Mouse (Mus musculus): ENCODE measurements around the gene Gba. TPM values are rescaled to one million over a fixed set of nuclear protein-coding genes. Genes with fewer than 3 reads are reported as not detected.

Gba gene
- total and polyA plus RNA-seq, 3 experiments = 63.6 to 65.3 (median 64.1) TPM

GRCm38 (mm10) chr3:89210162-89210561, 7.4 kb downstream of the Gba start:
- Histone ChIP-seq H3K9ac (ENCODE audit: insufficient read depth, low read depth) (no peak overlapping the region), H3K36me3 (replicated peaks in 1 of 2; ENCODE audit: control insufficient read depth in 1 of 2, insufficient read depth in 1 of 2, low read length in 1 of 2) (peaks cover 60 to 76% of the 10 kb centered on the region in 2 experiments), H3K27me3 (replicated peaks) (no peaks in the 10 kb centered on the region), H3K4me1 (ENCODE audit: control insufficient read depth in 1 of 2, insufficient read depth in 2 of 2) (peaks cover 5 to 33% of the 10 kb centered on the region in 2 experiments; a peak in 3 of 4 replicates), H3K27ac (ENCODE audit: insufficient read depth, low read depth) (no peak overlapping the region), H3K79me2 (replicated peaks; ENCODE audit: control insufficient read depth, extremely low read depth, insufficient read depth, poor library complexity, severe bottlenecking) (peaks cover 14% of the 10 kb centered on the region), H3K4me2 (ENCODE audit: insufficient read depth, low read depth, poor library complexity, severe bottlenecking) (no peak overlapping the region), H3K9me3 (replicated peaks; ENCODE audit: low read length) (no peaks in the 10 kb centered on the region), H3K4me3 (replicated peaks in 1 of 3; ENCODE audit: low read depth in 2 of 3, low read length in 2 of 3, poor library complexity in 1 of 3) (no peak overlapping the region)
- DNase-seq (ENCODE audit: extremely low read depth) = no peak
- TF ChIP-seq JUN (IDR thresholded peaks at IDR 0.05; ENCODE audit: insufficient read depth, low read depth, low read length) (no peak), USF1 (IDR thresholded peaks at IDR 0.05; ENCODE audit: low read depth, low read length) (no peak), CTCF (conservative IDR thresholded peaks at IDR 0.05 in 1 of 2, IDR thresholded peaks at IDR 0.05 in 1 of 2; ENCODE audit: low read depth in 2 of 2, low read length in 2 of 2) (no peak), GABPA (IDR thresholded peaks at IDR 0.05; ENCODE audit: insufficient replicate concordance, low read depth, low read length) (no peak), KAT2A (IDR thresholded peaks at IDR 0.05; ENCODE audit: insufficient replicate concordance, low read length) (no peak), SMC3 (IDR thresholded peaks at IDR 0.05; ENCODE audit: low read depth, low read length) (no peak), HCFC1 (IDR thresholded peaks at IDR 0.05; ENCODE audit: low read depth, low read length) (no peak), PAX5 (IDR thresholded peaks at IDR 0.05; ENCODE audit: low read length) (no peak), USF2 (conservative IDR thresholded peaks at IDR 0.05; ENCODE audit: low read depth, low read length) (no peak), MAZ (IDR thresholded peaks at IDR 0.05; ENCODE audit: low read depth, low read length) (no peak), UBTF (IDR thresholded peaks at IDR 0.05; ENCODE audit: low read depth, low read length) (no peak), MXI1 (IDR thresholded peaks at IDR 0.05; ENCODE audit: low read depth, low read length) (no peak), MAFK (IDR thresholded peaks at IDR 0.05; ENCODE audit: insufficient replicate concordance, low read length) (no peak), NELFE (IDR thresholded peaks at IDR 0.05; ENCODE audit: low read depth, low read length) (no peak), ZNF384 (IDR thresholded peaks at IDR 0.05; ENCODE audit: low read depth, low read length) (no peak)
- dilution Hi-C loops (cut with MboI; ENCODE audit: extremely low pct_ligation_motif_present, extremely low pct_unique_long_range_greater_than_20kb, low sequenced_read_pairs) (no loop called here), in situ Hi-C loops (cut with MboI; ENCODE audit: low pct_ligation_motif_present, low pct_unique_long_range_greater_than_20kb, low sequenced_read_pairs) (no loop called here)

- no peak overlapping the region for H3K9ac ChIP-seq (ENCODE audit: insufficient read depth, low read depth)
- H3K4me1 ChIP-seq (ENCODE audit: control insufficient read depth in 1 of 2, insufficient read depth in 2 of 2) = peaks cover 5 to 39% of the 10 kb centered on the region in 2 experiments; a peak in 3 of 4 replicates
- DNase-seq (ENCODE audit: extremely low read depth) = no peak
- peaks cover 14% of the 10 kb centered on the region for H3K79me2 ChIP-seq (replicated peaks; ENCODE audit: control insufficient read depth, extremely low read depth, insufficient read depth, poor library complexity, severe bottlenecking)
- no peak overlapping the region for H3K4me3 ChIP-seq (replicated peaks in 1 of 3; ENCODE audit: low read depth in 2 of 3, low read length in 2 of 3, poor library complexity in 1 of 3)
- H3K9me3 ChIP-seq (replicated peaks; ENCODE audit: low read length) = no peaks in the 10 kb centered on the region
- dilution Hi-C loops (cut with MboI; ENCODE audit: extremely low pct_ligation_motif_present, extremely low pct_unique_long_range_greater_than_20kb, low sequenced_read_pairs) (no loop called here), in situ Hi-C loops (cut with MboI; ENCODE audit: low pct_ligation_motif_present, low pct_unique_long_range_greater_than_20kb, low sequenced_read_pairs) (no loop called here)
- H3K36me3 ChIP-seq (replicated peaks in 1 of 2; ENCODE audit: control insufficient read depth in 1 of 2, insufficient read depth in 1 of 2, low read length in 1 of 2) = peaks cover 55 to 70% of the 10 kb centered on the region in 2 experiments
- no peak overlapping the region for H3K27ac ChIP-seq (ENCODE audit: insufficient read depth, low read depth)
- no peak overlapping the region for H3K4me2 ChIP-seq (ENCODE audit: insufficient read depth, low read depth, poor library complexity, severe bottlenecking)
- TF ChIP-seq GABPA (IDR thresholded peaks at IDR 0.05; ENCODE audit: insufficient replicate concordance, low read depth, low read length) = no peak
- no peak for TF ChIP-seq SMC3 (IDR thresholded peaks at IDR 0.05; ENCODE audit: low read depth, low read length)
- no peak for TF ChIP-seq HCFC1 (IDR thresholded peaks at IDR 0.05; ENCODE audit: low read depth, low read length)
- no peak for TF ChIP-seq CHD1 (IDR thresholded peaks at IDR 0.05; ENCODE audit: low read depth, low read length)
- no peak for TF ChIP-seq RAD21 (IDR thresholded peaks at IDR 0.05; ENCODE audit: low read depth, low read length)
- no peak for TF ChIP-seq EP300 (IDR thresholded peaks at IDR 0.05; ENCODE audit: low read length)
- TF ChIP-seq ETS1 (conservative IDR thresholded peaks at IDR 0.05; ENCODE audit: low read depth, low read length) = no peak
- TF ChIP-seq ZKSCAN1 (IDR thresholded peaks at IDR 0.05; ENCODE audit: borderline replicate concordance, low read depth, low read length) = no peak
- TF ChIP-seq POLR2A (IDR thresholded peaks at IDR 0.05; ENCODE audit: low read depth, low read length) = no peak
- TF ChIP-seq CTCF (conservative IDR thresholded peaks at IDR 0.05 in 1 of 2, IDR thresholded peaks at IDR 0.05 in 1 of 2; ENCODE audit: low read depth in 2 of 2, low read length in 2 of 2) = no peak
- TF ChIP-seq KAT2A (IDR thresholded peaks at IDR 0.05; ENCODE audit: insufficient replicate concordance, low read length) = no peak
- TF ChIP-seq JUN (IDR thresholded peaks at IDR 0.05; ENCODE audit: insufficient read depth, low read depth, low read length) = no peak
- no peak for TF ChIP-seq MAFK (IDR thresholded peaks at IDR 0.05; ENCODE audit: insufficient replicate concordance, low read length)
- TF ChIP-seq USF2 (conservative IDR thresholded peaks at IDR 0.05; ENCODE audit: low read depth, low read length) = no peak
- no peak for TF ChIP-seq E2F4 (IDR thresholded peaks at IDR 0.05; ENCODE audit: insufficient replicate concordance, low read depth, low read length)
- no peaks in the 10 kb centered on the region for H3K27me3 ChIP-seq (replicated peaks)
These were observed 8.0 kb downstream of the Gba start for GRCm38 (mm10) chr3:89210731-89211130.

All from CH12.LX (cell line).